Mouse (Mus musculus) kidney, postnatal 25 days (tissue): Measurements from ENCODE around the gene Vmn2r68.

Experiments used
- DNase-seq, 2 experiments: peaks; one replicate each; pipeline ENCODE4 v3.0.0; 2021; ENCODE audit warnings: mixed read lengths in 2 of 2

The Vmn2r68 gene

GRCm38 (mm10) chr7:85237683-85238082 is at the start of gene Vmn2r68:
Gene Vmn2r68, minus strand, starts transcription at chr7:85237783.
- no peak for DNase-seq
